Mouse (Mus musculus): ENCODE measurements around the gene S100z. TPM values are rescaled to one million over a fixed set of nuclear protein-coding genes. Genes with fewer than 3 reads are reported as not detected.
A peak's percentile ranks its signal among the peaks of the same experiment; 100 is the strongest.

The S100z gene
- total and polyA plus RNA-seq, 3 experiments = not detected

- no peaks in the 10 kb centered on the region for H3K9me3 ChIP-seq (replicated peaks; ENCODE audit: insufficient read depth, low read length)
- peak; percentile 42 for DNase-seq (ENCODE audit: low read depth, low spot score)
- H3K27me3 ChIP-seq (ENCODE audit: control insufficient read depth in 1 of 2, insufficient read depth in 2 of 2, low read length in 2 of 2) = no peaks in the 10 kb centered on the region
- H3K9ac ChIP-seq (ENCODE audit: control insufficient read depth, low read depth, low read length, poor library complexity, severe bottlenecking) = no peak overlapping the region
- no peaks in the 10 kb centered on the region for H3K4me1 ChIP-seq (ENCODE audit: control insufficient read depth in 1 of 2, insufficient read depth in 2 of 2, low read length in 2 of 2)
- no peaks in the 10 kb centered on the region for H3K36me3 ChIP-seq (ENCODE audit: control insufficient read depth in 1 of 2, insufficient read depth in 2 of 2, low read length in 2 of 2)
- TF ChIP-seq POLR2AphosphoS5 (IDR thresholded peaks at IDR 0.05; ENCODE audit: borderline replicate concordance, low read depth, low read length) (no peak), SMC3 (IDR thresholded peaks at IDR 0.05; ENCODE audit: low read depth, low read length) (no peak)
- H3K4me3 ChIP-seq (ENCODE audit: control insufficient read depth in 1 of 2, insufficient read depth in 1 of 2, low read depth in 2 of 2, low read length in 2 of 2) = no peak overlapping the region
- H3K79me2 ChIP-seq (ENCODE audit: control insufficient read depth, insufficient read depth, low read length, poor library complexity) = no peaks in the 10 kb centered on the region
- no peak overlapping the region for H3K27ac ChIP-seq (ENCODE audit: control insufficient read depth, low read depth, low read length)
These were observed 51.0 kb downstream of the S100z start for GRCm38 (mm10) chr13:95427499-95427898.

Other genes starting within 250 kb of the S100z start
- gene Pde8b, start 228.4 kb downstream of the S100z start, total RNA-seq (2012; rRNA removed) = 0.04 TPM in 1 of 2 replicates, not detected in the other
- gene Pde8b, start 228.4 kb downstream of the S100z start, polyA plus RNA-seq (2012; ENCODE audit: insufficient read depth in 1 of 2, insufficient read length in 2 of 2, low read depth in 1 of 2, low replicate concordance in 2 of 2, missing spikeins in 1 of 2) = under 1 TPM in 1 of 2 experiments, not detected in 1; 0.40 TPM
- not detected in 2 replicates for gene Zbed3, start 155.1 kb downstream of the S100z start, total RNA-seq (2012; rRNA removed)
- not detected for gene Zbed3, start 155.1 kb downstream of the S100z start, polyA plus RNA-seq (2012; ENCODE audit: insufficient read depth in 1 of 2, insufficient read length in 2 of 2, low read depth in 1 of 2, low replicate concordance in 2 of 2, missing spikeins in 1 of 2)
- 46.1 and 55.1 TPM in 2 replicates for gene Aggf1, start 103.4 kb downstream of the S100z start, total RNA-seq (2012; rRNA removed)
- 10 to 100 TPM; 50.5 to 74.5 TPM for gene Aggf1, start 103.4 kb downstream of the S100z start, polyA plus RNA-seq (2012; ENCODE audit: insufficient read depth in 1 of 2, insufficient read length in 2 of 2, low read depth in 1 of 2, low replicate concordance in 2 of 2, missing spikeins in 1 of 2)
- not detected in 2 replicates for gene Crhbp, start 33.8 kb downstream of the S100z start, total RNA-seq (2012; rRNA removed)
- gene Crhbp, start 33.8 kb downstream of the S100z start, polyA plus RNA-seq (2012; ENCODE audit: insufficient read depth in 1 of 2, insufficient read length in 2 of 2, low read depth in 1 of 2, low replicate concordance in 2 of 2, missing spikeins in 1 of 2) = not detected
- gene F2rl1, start 46.5 kb upstream of the S100z start, total RNA-seq (2012; rRNA removed) = not detected in 2 replicates
- gene F2rl1, start 46.5 kb upstream of the S100z start, polyA plus RNA-seq (2012; ENCODE audit: insufficient read depth in 1 of 2, insufficient read length in 2 of 2, low read depth in 1 of 2, low replicate concordance in 2 of 2, missing spikeins in 1 of 2) = under 1 TPM in 1 of 2 experiments, not detected in 1; 0.06 TPM
- gene F2r, start 139.8 kb upstream of the S100z start, total RNA-seq (2012; rRNA removed) = 18.2 and 19.1 TPM in 2 replicates
- 10 to 100 TPM in 1 of 2 experiments, not detected in 1; 32.7 TPM for gene F2r, start 139.8 kb upstream of the S100z start, polyA plus RNA-seq (2012; ENCODE audit: insufficient read depth in 1 of 2, insufficient read length in 2 of 2, low read depth in 1 of 2, low replicate concordance in 2 of 2, missing spikeins in 1 of 2)
- 0.07 TPM in 1 of 2 replicates, not detected in the other for gene F2rl2, start 218.1 kb upstream of the S100z start, total RNA-seq (2012; rRNA removed)
- under 1 TPM in 1 of 2 experiments, not detected in 1; 0.04 TPM for gene F2rl2, start 218.1 kb upstream of the S100z start, polyA plus RNA-seq (2012; ENCODE audit: insufficient read depth in 1 of 2, insufficient read length in 2 of 2, low read depth in 1 of 2, low replicate concordance in 2 of 2, missing spikeins in 1 of 2)

All from MEL (cell line).